Mouse (Mus musculus): ENCODE results near the gene Hsf2bp. TPM values are rescaled to one million over a fixed set of nuclear protein-coding genes. Genes with fewer than 3 reads are reported as not detected.

Hsf2bp gene
- polyA plus RNA-seq, 1 experiment from 2014 or later, result 0.52 TPM

DNA sequence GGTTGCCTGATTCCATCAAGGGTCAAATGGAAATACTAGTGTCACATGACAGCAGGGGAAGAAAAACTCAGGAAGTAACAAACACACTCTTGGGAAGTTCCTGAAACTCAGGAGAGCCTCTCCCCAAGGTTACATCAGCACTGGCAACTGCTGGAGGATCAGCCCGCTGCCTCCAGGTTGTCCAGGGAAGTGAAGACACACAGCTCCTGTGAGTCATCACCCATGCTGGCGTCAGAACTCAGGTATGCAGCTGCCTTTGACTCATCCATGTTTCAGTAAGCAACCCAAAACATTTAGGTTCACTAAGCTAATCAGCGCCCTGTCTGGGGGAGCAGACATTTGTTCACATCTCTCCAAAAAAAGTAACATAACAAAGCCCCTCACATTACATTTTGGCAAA is 32.9 kb downstream of the Hsf2bp start:
- no peaks in the 10 kb centered on the region for H3K27me3 ChIP-seq (ENCODE audit: control insufficient read depth, insufficient read depth, low read length)
- no peaks in the 10 kb centered on the region for H3K9me3 ChIP-seq (ENCODE audit: control insufficient read depth, low read length)
- no peaks in the 10 kb centered on the region for H3K4me1 ChIP-seq (replicated peaks; ENCODE audit: control insufficient read depth, insufficient read depth)
- H3K4me3 ChIP-seq (ENCODE audit: low read depth, low read length), result no peak overlapping the region
- H3K9ac ChIP-seq (ENCODE audit: low read length), result no peak overlapping the region
- DNase-seq (ENCODE audit: low spot score) (no peak), ATAC-seq (ENCODE audit: low FRiP score, low TSS enrichment) (no peak)
- WGBS, result 78% methylated on average over 3 of the region's 3 CpGs
- no peak for TF ChIP-seq CTCF (IDR thresholded peaks at IDR 0.05; ENCODE audit: low read depth)
- no peak for TF ChIP-seq EP300 (optimal IDR thresholded peaks at IDR 0.05)
- H3K4me2 ChIP-seq (replicated peaks; ENCODE audit: low read depth), result no peak overlapping the region
- H3K36me3 ChIP-seq (ENCODE audit: control insufficient read depth, insufficient read depth, low read length), result no peaks in the 10 kb centered on the region
- H3K27ac ChIP-seq (replicated peaks), result no peak overlapping the region

GRCm38 (mm10) chr17:31998351-31998750 is 37.8 kb downstream of the Hsf2bp start:
- Histone ChIP-seq H3K4me2 (replicated peaks; ENCODE audit: low read depth) (no peak overlapping the region), H3K4me3 (ENCODE audit: low read depth, low read length) (no peak overlapping the region), H3K27me3 (ENCODE audit: control insufficient read depth, insufficient read depth, low read length) (no peaks in the 10 kb centered on the region), H3K4me1 (replicated peaks; ENCODE audit: control insufficient read depth, insufficient read depth) (no peaks in the 10 kb centered on the region), H3K36me3 (ENCODE audit: control insufficient read depth, insufficient read depth, low read length) (no peaks in the 10 kb centered on the region), H3K9me3 (ENCODE audit: control insufficient read depth, low read length) (no peaks in the 10 kb centered on the region), H3K27ac (replicated peaks) (no peak overlapping the region), H3K9ac (ENCODE audit: low read length) (no peak overlapping the region)
- TF ChIP-seq EP300 (optimal IDR thresholded peaks at IDR 0.05), result no peak
- no peak for TF ChIP-seq CTCF (IDR thresholded peaks at IDR 0.05; ENCODE audit: low read depth)
- no peak for DNase-seq (ENCODE audit: low spot score)
- no peak for ATAC-seq (ENCODE audit: low FRiP score, low TSS enrichment)
- WGBS, result 38% methylated on average over 1 of the region's 1 CpGs

- H3K4me3 ChIP-seq (ENCODE audit: low read depth, low read length), result no peak overlapping the region
- no peak overlapping the region for H3K9ac ChIP-seq (ENCODE audit: low read length)
- no peak overlapping the region for H3K27ac ChIP-seq (replicated peaks)
- H3K36me3 ChIP-seq (ENCODE audit: control insufficient read depth, insufficient read depth, low read length), result no peaks in the 10 kb centered on the region
- no peaks in the 10 kb centered on the region for H3K9me3 ChIP-seq (ENCODE audit: control insufficient read depth, low read length)
- no peaks in the 10 kb centered on the region for H3K4me1 ChIP-seq (replicated peaks; ENCODE audit: control insufficient read depth, insufficient read depth)
- DNase-seq (ENCODE audit: low spot score), result no peak
- 77% methylated on average over 4 of the region's 4 CpGs for WGBS
- ATAC-seq (ENCODE audit: low FRiP score, low TSS enrichment), result no peak
- no peaks in the 10 kb centered on the region for H3K27me3 ChIP-seq (ENCODE audit: control insufficient read depth, insufficient read depth, low read length)
- H3K4me2 ChIP-seq (replicated peaks; ENCODE audit: low read depth), result no peak overlapping the region
- no peak for TF ChIP-seq CTCF (IDR thresholded peaks at IDR 0.05; ENCODE audit: low read depth)
- no peak for TF ChIP-seq EP300 (optimal IDR thresholded peaks at IDR 0.05)
Observed at GRCm38 (mm10) chr17:31996331-31996730, 39.8 kb downstream of the Hsf2bp start.

DNA sequence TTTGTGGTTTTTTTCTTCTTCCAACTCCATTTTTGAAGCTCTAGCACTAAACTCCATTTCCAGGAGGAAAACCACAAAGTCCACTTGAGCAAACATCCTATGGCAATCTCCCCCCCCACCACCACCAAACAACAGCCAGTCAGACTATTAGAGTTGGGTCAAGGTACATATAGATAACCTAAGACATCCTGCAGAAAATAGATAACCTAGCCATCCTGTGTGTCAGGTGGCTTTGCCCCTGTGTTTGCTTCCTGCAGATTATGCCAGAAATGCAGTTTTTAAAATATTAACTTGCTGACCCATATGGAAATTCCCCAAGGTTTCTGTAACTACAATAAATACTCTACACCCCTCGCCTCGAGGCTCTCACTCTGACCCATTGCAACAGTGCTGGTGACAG is 40.4 kb downstream of the Hsf2bp start:
- WGBS, result 63% methylated on average over 2 of the region's 2 CpGs
- DNase-seq (ENCODE audit: low spot score), result no peak
- no peak for ATAC-seq (ENCODE audit: low FRiP score, low TSS enrichment)
- Histone ChIP-seq H3K4me3 (ENCODE audit: low read depth, low read length) (no peak overlapping the region), H3K4me1 (replicated peaks; ENCODE audit: control insufficient read depth, insufficient read depth) (no peaks in the 10 kb centered on the region), H3K9ac (ENCODE audit: low read length) (no peak overlapping the region), H3K27me3 (ENCODE audit: control insufficient read depth, insufficient read depth, low read length) (no peaks in the 10 kb centered on the region), H3K27ac (replicated peaks) (no peak overlapping the region), H3K9me3 (ENCODE audit: control insufficient read depth, low read length) (no peaks in the 10 kb centered on the region), H3K36me3 (ENCODE audit: control insufficient read depth, insufficient read depth, low read length) (no peaks in the 10 kb centered on the region), H3K4me2 (replicated peaks; ENCODE audit: low read depth) (no peak overlapping the region)
- TF ChIP-seq EP300 (optimal IDR thresholded peaks at IDR 0.05), result no peak
- no peak for TF ChIP-seq CTCF (IDR thresholded peaks at IDR 0.05; ENCODE audit: low read depth)

DNA sequence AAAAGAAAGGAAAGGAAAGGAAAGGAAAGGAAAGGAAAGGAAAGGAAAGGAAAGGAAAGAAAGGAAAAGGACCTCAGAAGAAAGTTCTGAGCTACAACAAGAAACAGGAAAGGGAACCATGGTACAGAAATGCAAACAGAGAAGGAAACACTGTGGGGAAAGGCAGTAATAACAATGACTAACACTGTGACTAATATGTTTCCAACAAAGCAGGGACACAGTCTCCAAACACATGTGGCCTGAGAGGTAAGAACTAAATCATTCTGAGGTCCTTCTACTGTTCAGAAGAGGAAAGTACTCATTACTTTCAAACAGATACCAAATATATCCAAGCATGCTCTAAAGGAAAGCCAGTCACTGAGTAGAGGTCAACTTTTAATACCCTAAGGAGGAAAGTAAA is 42.0 kb downstream of the Hsf2bp start:
- Histone ChIP-seq H3K4me2 (replicated peaks; ENCODE audit: low read depth) (no peak overlapping the region), H3K9me3 (ENCODE audit: control insufficient read depth, low read length) (no peaks in the 10 kb centered on the region), H3K4me3 (ENCODE audit: low read depth, low read length) (no peak overlapping the region), H3K27me3 (ENCODE audit: control insufficient read depth, insufficient read depth, low read length) (no peaks in the 10 kb centered on the region), H3K27ac (replicated peaks) (no peak overlapping the region), H3K4me1 (replicated peaks; ENCODE audit: control insufficient read depth, insufficient read depth) (no peaks in the 10 kb centered on the region), H3K9ac (ENCODE audit: low read length) (no peak overlapping the region), H3K36me3 (ENCODE audit: control insufficient read depth, insufficient read depth, low read length) (no peaks in the 10 kb centered on the region)
- no peak for DNase-seq (ENCODE audit: low spot score)
- peak; percentile 83 for ATAC-seq (ENCODE audit: low FRiP score, low TSS enrichment)
- no peak for TF ChIP-seq CTCF (IDR thresholded peaks at IDR 0.05; ENCODE audit: low read depth)
- TF ChIP-seq EP300 (optimal IDR thresholded peaks at IDR 0.05), result no peak

DNA sequence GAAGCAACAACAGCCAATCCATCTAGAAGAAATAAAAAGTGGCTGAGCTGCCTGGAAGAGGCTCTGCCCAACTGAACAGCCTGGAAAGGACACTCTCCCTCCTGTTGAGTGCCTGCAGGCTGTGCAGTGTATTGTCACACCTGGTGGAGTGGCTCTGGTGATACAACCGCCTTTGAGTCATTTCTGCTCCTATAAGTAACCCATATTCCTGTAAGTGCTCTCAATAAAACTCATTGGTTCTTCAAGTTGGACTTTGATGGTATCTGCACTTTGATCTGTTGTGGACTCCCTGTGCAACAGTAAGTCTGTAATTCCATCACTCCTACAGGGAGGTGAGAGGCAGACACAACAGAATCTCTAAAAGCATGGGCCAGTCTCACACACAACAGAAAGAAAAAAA is 42.8 kb downstream of the Hsf2bp start:
- TF ChIP-seq CTCF (IDR thresholded peaks at IDR 0.05; ENCODE audit: low read depth) (no peak), EP300 (optimal IDR thresholded peaks at IDR 0.05) (no peak)
- H3K27me3 ChIP-seq (ENCODE audit: control insufficient read depth, insufficient read depth, low read length), result no peaks in the 10 kb centered on the region
- no peaks in the 10 kb centered on the region for H3K36me3 ChIP-seq (ENCODE audit: control insufficient read depth, insufficient read depth, low read length)
- H3K4me3 ChIP-seq (ENCODE audit: low read depth, low read length), result no peak overlapping the region
- 95% methylated on average over 1 of the region's 1 CpGs for WGBS
- H3K9me3 ChIP-seq (ENCODE audit: control insufficient read depth, low read length), result no peaks in the 10 kb centered on the region
- H3K4me1 ChIP-seq (replicated peaks; ENCODE audit: control insufficient read depth, insufficient read depth), result no peaks in the 10 kb centered on the region
- H3K27ac ChIP-seq (replicated peaks), result no peak overlapping the region
- no peak overlapping the region for H3K4me2 ChIP-seq (replicated peaks; ENCODE audit: low read depth)
- no peak for ATAC-seq (ENCODE audit: low FRiP score, low TSS enrichment)
- H3K9ac ChIP-seq (ENCODE audit: low read length), result no peak overlapping the region
- no peak for DNase-seq (ENCODE audit: low spot score)

All from stomach, postnatal 0 days (tissue).